ENCODE assay signal across 8 mouse cellular contexts in the genomic region with DNA sequence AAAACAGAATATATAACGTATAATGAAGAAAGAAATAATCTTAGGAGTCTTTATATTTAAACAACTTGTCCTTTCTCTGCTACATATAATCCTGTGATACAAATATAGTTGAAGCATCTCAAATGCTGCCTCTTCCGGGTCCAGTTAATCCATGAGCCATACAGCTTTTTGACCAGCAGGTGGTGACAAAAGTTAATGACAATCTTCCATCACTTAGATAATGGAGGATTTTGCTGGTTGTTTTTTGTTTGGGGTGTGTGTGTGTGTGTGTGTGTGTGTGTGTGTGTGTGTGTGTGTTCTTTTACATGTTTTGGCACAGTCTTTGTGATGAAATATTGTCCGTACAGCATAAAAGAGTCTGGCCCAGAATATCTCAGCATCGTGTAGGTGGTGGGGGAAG. TPM values are rescaled to one million over a fixed set of nuclear protein-coding genes. Genes with fewer than 3 reads are reported as not detected.
DNase-seq lines count a peak whose midpoint lies in the region; ATAC-seq and TF ChIP-seq lines count a peak whose summit lies in the region.

No protein-coding gene starts in this region.

- H3K4me2 ChIP-seq in heart, embryonic 14.5 days (ENCODE audit: low read length) = peak overlapping the region; percentile 67
- H3K4me2 ChIP-seq in kidney, embryonic 15.5 days = peak overlapping the region; percentile 52
- peak overlapping the region; percentile 43 for H3K4me2 ChIP-seq in liver, embryonic 16.5 days (ENCODE audit: low read depth, low read length)
- peak overlapping the region; percentile 46 for H3K4me2 ChIP-seq in neural tube, embryonic 15.5 days

- peak overlapping the region; percentile 62 for H3K9ac ChIP-seq in heart, embryonic 14.5 days (ENCODE audit: low read length)
- H3K9ac ChIP-seq in kidney, embryonic 15.5 days = no peak overlapping the region
- no peak overlapping the region for H3K9ac ChIP-seq in liver, embryonic 16.5 days (ENCODE audit: low read depth, low read length)
- 0 out of 2 replicates have a peak overlapping the region, but pooled peaks have one; percentile 12 for H3K9ac ChIP-seq in neural tube, embryonic 15.5 days (replicated peaks)

- TF ChIP-seq CTCF in G1E (IDR thresholded peaks at IDR 0.05; ENCODE audit: low read depth, low read length) = 0 out of 2 replicates have a peak, but pooled peaks have one; percentile 15

- no peak overlapping the region for H3K4me3 ChIP-seq in G1E (ENCODE audit: low read depth, low read length)
- peak overlapping the region; percentile 0 to 27; a peak in 3 of 4 replicates for H3K4me3 ChIP-seq in heart, embryonic 14.5 days (ENCODE audit: control insufficient read depth in 1 of 2, insufficient read depth in 1 of 2, low read depth in 1 of 2, low read length in 2 of 2)
- peak overlapping the region; percentile 27 for H3K4me3 ChIP-seq in kidney, embryonic 15.5 days (replicated peaks)
- no peak overlapping the region for H3K4me3 ChIP-seq in liver, embryonic 16.5 days (ENCODE audit: low read depth, low read length)
- no peak overlapping the region; the same call in 1 of the 2 replicates for H3K4me3 ChIP-seq in neural tube, embryonic 15.5 days (replicated peaks)

- H3K36me3 ChIP-seq in G1E (replicated peaks) = peaks cover 8% of the 10 kb centered on the region
- peaks cover 7% of the 10 kb centered on the region; the same call in 1 of the 2 replicates for H3K36me3 ChIP-seq in heart, embryonic 14.5 days (ENCODE audit: control insufficient read depth, insufficient read depth, low read length)
- no peaks in the 10 kb centered on the region for H3K36me3 ChIP-seq in kidney, embryonic 15.5 days
- H3K36me3 ChIP-seq in liver, embryonic 16.5 days (ENCODE audit: control insufficient read depth, insufficient read depth) = no peaks in the 10 kb centered on the region
- H3K36me3 ChIP-seq in neural tube, embryonic 15.5 days = no peaks in the 10 kb centered on the region

- peaks cover 8% of the 10 kb centered on the region; the same call in 1 of the 2 replicates for H3K27me3 ChIP-seq in G1E (ENCODE audit: insufficient read depth, low read length)
- no peaks in the 10 kb centered on the region for H3K27me3 ChIP-seq in heart, embryonic 14.5 days (ENCODE audit: control insufficient read depth, insufficient read depth, low read length)
- no peaks in the 10 kb centered on the region for H3K27me3 ChIP-seq in kidney, embryonic 15.5 days
- H3K27me3 ChIP-seq in liver, embryonic 16.5 days (ENCODE audit: control insufficient read depth, insufficient read depth, low read depth, low read length) = no peaks in the 10 kb centered on the region
- H3K27me3 ChIP-seq in neural tube, embryonic 15.5 days (replicated peaks) = no peaks in the 10 kb centered on the region

- peaks cover 31% of the 10 kb centered on the region for H3K4me1 ChIP-seq in G1E (ENCODE audit: insufficient read depth, low read depth, low read length)
- peaks cover 7 to 36% of the 10 kb centered on the region in 2 experiments for H3K4me1 ChIP-seq in heart, embryonic 14.5 days (ENCODE audit: control insufficient read depth in 2 of 2, insufficient read depth in 2 of 2, low read length in 2 of 2)
- H3K4me1 ChIP-seq in kidney, embryonic 15.5 days = peaks cover 35% of the 10 kb centered on the region
- peaks cover 8% of the 10 kb centered on the region; the same call in 1 of the 2 replicates for H3K4me1 ChIP-seq in liver, embryonic 16.5 days (ENCODE audit: control insufficient read depth, low read depth, low read length)
- peaks cover 20% of the 10 kb centered on the region for H3K4me1 ChIP-seq in neural tube, embryonic 15.5 days

- peak; percentile 31; the same call in 1 of the 2 replicates for ATAC-seq in G1E (ENCODE audit: extremely low read depth, insufficient number of reproducible peaks, low FRiP score, poor library complexity, severe bottlenecking)
- ATAC-seq in common myeloid progenitor, adult 5-6 weeks (replicated peaks; ENCODE audit: low read depth, poor library complexity, severe bottlenecking) = peak; percentile 52
- no peak for ATAC-seq in heart, embryonic 14.5 days (ENCODE audit: insufficient number of reproducible peaks, insufficient read depth, low FRiP score, low read depth)
- no peak for ATAC-seq in kidney, embryonic 15.5 days (replicated peaks; ENCODE audit: low FRiP score)
- no peak for ATAC-seq in liver, embryonic 16.5 days (ENCODE audit: low read depth)
- no peak for ATAC-seq in neural tube, embryonic 15.5 days (ENCODE audit: low FRiP score)
- no peak for ATAC-seq in erythroid progenitor cell, adult 5-6 weeks (replicated peaks; ENCODE audit: low FRiP score, poor library complexity, severe bottlenecking)

- peak overlapping the region; percentile 29 to 61; a peak in 3 of 4 replicates for H3K27ac ChIP-seq in heart, embryonic 14.5 days (replicated peaks in 1 of 2; ENCODE audit: control insufficient read depth in 1 of 2, insufficient read depth in 1 of 2, low read depth in 2 of 2, low read length in 2 of 2)
- H3K27ac ChIP-seq in kidney, embryonic 15.5 days = peak overlapping the region; percentile 81
- no peak overlapping the region for H3K27ac ChIP-seq in liver, embryonic 16.5 days (ENCODE audit: low read length)
- H3K27ac ChIP-seq in neural tube, embryonic 15.5 days (replicated peaks) = no peak overlapping the region

- DNase-seq in CD4-positive helper T cell, adult 2 months (ENCODE audit: low read depth, low spot score) = peak; percentile 73
- peak; percentile 16 for DNase-seq in G1E (ENCODE audit: low spot score)

- WGBS in heart, embryonic 14.5 days = 6% methylated on average over 4 of the region's 4 CpGs
- 20% methylated on average over 4 of the region's 4 CpGs for WGBS in kidney, embryonic 15.5 days
- 15% methylated on average over 4 of the region's 4 CpGs for WGBS in liver, embryonic 16.5 days (ENCODE audit: insufficient replicate concordance)
- 35% methylated on average over 4 of the region's 4 CpGs for WGBS in neural tube, embryonic 15.5 days

- H3K9me3 ChIP-seq in G1E (replicated peaks) = no peaks in the 10 kb centered on the region
- no peaks in the 10 kb centered on the region for H3K9me3 ChIP-seq in heart, embryonic 14.5 days (ENCODE audit: control insufficient read depth, low read length)
- H3K9me3 ChIP-seq in kidney, embryonic 15.5 days (replicated peaks) = no peaks in the 10 kb centered on the region
- H3K9me3 ChIP-seq in liver, embryonic 16.5 days (replicated peaks; ENCODE audit: control insufficient read depth, low read length) = no peaks in the 10 kb centered on the region
- H3K9me3 ChIP-seq in neural tube, embryonic 15.5 days (replicated peaks) = no peaks in the 10 kb centered on the region

RNA-seq across cellular contexts. Expression of a gene that starts 2.2 kb away (rescaled TPM):
- total RNA-seq in G1E (2014; fragmentation: Nextera tagmentation) (not detected in 2 replicates), G1E (2017) (0.05 and 0.06 TPM in 2 replicates)
- polyA plus RNA-seq in G1E (2012) = not detected in 2 replicates
- not detected in 2 replicates for total RNA-seq in common myeloid progenitor, adult 5-6 weeks (2017)
- polyA plus RNA-seq in heart, embryonic 14.5 days (2014; fragmentation: Nextera tagmentation; extraction: Ambion mirVana) = 0.49 and 0.63 TPM in 2 replicates
- polyA plus RNA-seq in kidney, embryonic 15.5 days (2015; fragmentation: Nextera tagmentation; extraction: Ambion mirVana) = 0.18 and 0.45 TPM in 2 replicates
- 0.04 TPM in 1 of 2 replicates, not detected in the other for polyA plus RNA-seq in liver, embryonic 16.5 days (2015; fragmentation: Nextera tagmentation; extraction: Ambion mirVana)
- not detected in 2 replicates for polyA plus RNA-seq in neural tube, embryonic 15.5 days (2015; fragmentation: Nextera tagmentation; extraction: Ambion mirVana)
- total RNA-seq in erythroid progenitor cell, adult 5-6 weeks (2015; ENCODE audit: low replicate concordance) = not detected in 2 replicates
- total RNA-seq in erythroid progenitor cell, adult 5-6 weeks (2017; ENCODE audit: low replicate concordance) = 0.13 TPM in 1 of 2 replicates, not detected in the other

RNA-seq across cellular contexts. Expression of a gene that starts 2.4 kb away (rescaled TPM):
- total RNA-seq in G1E (2014; fragmentation: Nextera tagmentation) = 49.7 and 55.7 TPM in 2 replicates
- total RNA-seq in G1E (2017) = 358 and 401 TPM in 2 replicates
- polyA plus RNA-seq in G1E (2012) = 6.1 and 8.3 TPM in 2 replicates
- 272 and 431 TPM in 2 replicates for total RNA-seq in common myeloid progenitor, adult 5-6 weeks (2017)
- 794 and 834 TPM in 2 replicates for polyA plus RNA-seq in heart, embryonic 14.5 days (2014; fragmentation: Nextera tagmentation; extraction: Ambion mirVana)
- 377 and 407 TPM in 2 replicates for polyA plus RNA-seq in kidney, embryonic 15.5 days (2015; fragmentation: Nextera tagmentation; extraction: Ambion mirVana)
- polyA plus RNA-seq in liver, embryonic 16.5 days (2015; fragmentation: Nextera tagmentation; extraction: Ambion mirVana) = 175 and 193 TPM in 2 replicates
- 456 and 542 TPM in 2 replicates for polyA plus RNA-seq in neural tube, embryonic 15.5 days (2015; fragmentation: Nextera tagmentation; extraction: Ambion mirVana)
- total RNA-seq in erythroid progenitor cell, adult 5-6 weeks (2015; ENCODE audit: low replicate concordance) = 99.8 and 122 TPM in 2 replicates
- 80.4 and 150 TPM in 2 replicates for total RNA-seq in erythroid progenitor cell, adult 5-6 weeks (2017; ENCODE audit: low replicate concordance)

RNA-seq across cellular contexts. Expression of a gene that starts 15.3 kb away (rescaled TPM):
- total RNA-seq in G1E (2014; fragmentation: Nextera tagmentation) (not detected in 2 replicates), G1E (2017) (0.05 TPM in 1 of 2 replicates, not detected in the other)
- not detected in 2 replicates for polyA plus RNA-seq in G1E (2012)
- total RNA-seq in common myeloid progenitor, adult 5-6 weeks (2017) = 0.15 TPM in 1 of 2 replicates, not detected in the other
- 0.23 and 0.49 TPM in 2 replicates for polyA plus RNA-seq in heart, embryonic 14.5 days (2014; fragmentation: Nextera tagmentation; extraction: Ambion mirVana)
- polyA plus RNA-seq in kidney, embryonic 15.5 days (2015; fragmentation: Nextera tagmentation; extraction: Ambion mirVana) = 0.05 and 0.12 TPM in 2 replicates
- polyA plus RNA-seq in liver, embryonic 16.5 days (2015; fragmentation: Nextera tagmentation; extraction: Ambion mirVana) = 0.04 TPM in 1 of 2 replicates, not detected in the other
- 1.3 TPM in 2 replicates for polyA plus RNA-seq in neural tube, embryonic 15.5 days (2015; fragmentation: Nextera tagmentation; extraction: Ambion mirVana)
- not detected in 2 replicates for total RNA-seq in erythroid progenitor cell, adult 5-6 weeks (2015; ENCODE audit: low replicate concordance)
- 1.1 TPM in 1 of 2 replicates, not detected in the other for total RNA-seq in erythroid progenitor cell, adult 5-6 weeks (2017; ENCODE audit: low replicate concordance)

Comparison
In these comparisons a context has a peak if more than half of its experiments do, and no peak if none do; other contexts are left out.
1. ATAC-seq: peak in G1E (single experiment) and common myeloid progenitor, adult 5-6 weeks (single experiment); none in heart, embryonic 14.5 days (single experiment), kidney, embryonic 15.5 days (single experiment), liver, embryonic 16.5 days (single experiment), neural tube, embryonic 15.5 days (single experiment) and erythroid progenitor cell, adult 5-6 weeks (single experiment).
2. H3K4me3 ChIP-seq: peak in heart, embryonic 14.5 days (2 of 2) and kidney, embryonic 15.5 days (single experiment); none in G1E (single experiment), liver, embryonic 16.5 days (single experiment) and neural tube, embryonic 15.5 days (single experiment).
3. H3K27ac ChIP-seq: peak in heart, embryonic 14.5 days (2 of 2) and kidney, embryonic 15.5 days (single experiment); none in liver, embryonic 16.5 days (single experiment) and neural tube, embryonic 15.5 days (single experiment).
4. H3K9ac ChIP-seq: peak in heart, embryonic 14.5 days (single experiment) and neural tube, embryonic 15.5 days (single experiment); none in kidney, embryonic 15.5 days (single experiment) and liver, embryonic 16.5 days (single experiment).
5. RNA of a gene that starts 2.4 kb away (polyA plus RNA-seq): 794 to 834 TPM in heart, embryonic 14.5 days, 456 to 542 TPM in neural tube, embryonic 15.5 days, 377 to 407 TPM in kidney, embryonic 15.5 days and 175 to 193 TPM in liver, embryonic 16.5 days; 6.1 to 8.3 TPM in G1E; every median in the first group is over 10 times any median in the second.
6. Peak in every context shown above with its lines, with median percentiles within 50 percentile points of each other: H3K4me2 ChIP-seq.